Mouse (Mus musculus) layer of hippocampus, postnatal 36 days (tissue): ENCODE measurements around the gene Zkscan1. TPM values are rescaled to one million over a fixed set of nuclear protein-coding genes. Genes with fewer than 3 reads are reported as not detected.
A peak's percentile ranks its signal among the peaks of the same experiment; 100 is the strongest.

ENCODE experiments used
- DNase-seq, 2 experiments: peaks; one replicate each; pipeline ENCODE4 v3.0.0; 2022
- total RNA-seq, 2 experiments: library from RNA; stranded (reverse); gene quantifications; 2 replicates each; pipeline ENCODE4 v1.2.3; 2021

Gene Zkscan1
- total RNA-seq, 2 experiments from 2014 or later: 41.5 to 41.9 TPM

DNA sequence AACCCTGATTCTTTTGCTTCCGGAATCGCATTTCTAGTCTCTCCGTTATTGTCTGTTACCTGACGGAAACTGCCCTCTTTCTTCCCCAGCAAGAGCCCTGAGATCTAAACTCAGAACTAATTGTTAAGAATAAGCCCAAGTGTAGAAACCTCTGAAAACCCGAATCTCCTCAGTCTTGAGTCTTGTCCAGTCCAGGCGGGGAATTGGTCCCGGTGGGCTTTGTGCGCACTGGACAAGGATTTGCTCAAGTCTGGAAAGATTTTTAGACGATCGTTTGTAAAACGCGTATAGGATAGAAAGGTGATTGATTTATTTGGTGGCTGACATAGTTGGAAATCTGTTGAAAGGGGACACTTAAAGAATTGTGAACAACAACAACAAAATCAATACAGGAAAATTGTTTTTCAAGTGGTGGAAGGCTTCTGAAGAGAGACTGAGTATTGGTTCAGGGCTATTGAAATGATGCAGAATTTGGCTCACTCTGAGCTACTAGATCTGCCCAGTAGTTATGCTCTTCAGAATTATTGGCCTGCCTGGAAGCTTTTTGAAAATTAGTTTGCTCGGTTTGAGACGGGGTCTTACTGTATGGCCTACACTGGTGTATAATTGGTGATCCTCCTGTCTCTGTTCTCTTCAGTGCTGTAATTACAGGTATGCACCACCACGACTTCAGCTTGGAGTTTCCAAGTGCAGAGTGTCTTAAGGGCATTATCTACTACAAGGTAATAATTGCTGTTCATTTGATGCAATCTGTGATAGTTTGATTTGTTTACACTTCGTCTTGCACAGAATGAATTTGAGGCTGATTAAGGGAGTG, 32.5 kb downstream of the Zkscan1 start:
- DNase-seq: no peak

DNA sequence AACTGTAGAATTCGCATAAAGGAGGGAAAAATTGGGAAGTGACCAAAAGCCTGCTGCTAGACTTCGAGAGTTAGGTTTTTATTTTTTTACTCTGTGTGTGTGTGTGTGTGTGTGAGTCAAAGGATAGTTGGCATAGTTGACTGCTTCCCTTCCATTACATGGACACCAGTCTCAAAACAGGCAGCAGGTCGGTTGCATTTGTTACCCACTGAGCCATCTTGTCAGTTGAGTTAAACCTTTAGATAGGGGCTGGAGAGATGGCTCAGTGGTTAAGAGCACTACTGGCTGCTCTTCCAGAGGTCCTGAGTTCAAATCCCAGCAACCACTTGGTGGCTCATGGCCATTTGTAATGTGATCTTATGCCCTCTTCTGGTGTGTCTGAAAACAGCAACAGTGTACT, 33.2 kb downstream of the Zkscan1 start:
- no peak for DNase-seq

- no peak for DNase-seq
These were observed 47.7 kb downstream of the Zkscan1 start for GRCm38 (mm10) chr5:138132425-138133064.

DNA sequence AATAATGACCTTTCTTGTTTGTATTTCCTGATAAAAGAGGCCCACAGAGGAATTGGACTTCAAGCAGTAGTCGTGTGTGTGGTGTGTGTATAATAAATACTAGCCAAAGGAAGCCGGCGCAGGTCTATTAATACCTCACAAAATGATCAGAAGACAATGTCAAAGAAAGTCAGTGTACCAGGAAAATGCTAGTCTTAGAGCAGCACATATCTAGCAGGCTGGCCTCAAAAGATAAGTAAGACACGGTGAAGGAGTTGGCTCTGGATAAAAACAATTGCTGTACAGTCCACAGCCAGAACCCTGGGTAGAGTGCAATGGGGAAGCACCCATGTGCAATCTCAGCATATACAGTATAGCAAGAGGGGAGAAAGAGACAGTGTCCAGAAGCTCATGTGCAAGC, 52.4 kb downstream of the Zkscan1 start:
- DNase-seq: no peak

DNA sequence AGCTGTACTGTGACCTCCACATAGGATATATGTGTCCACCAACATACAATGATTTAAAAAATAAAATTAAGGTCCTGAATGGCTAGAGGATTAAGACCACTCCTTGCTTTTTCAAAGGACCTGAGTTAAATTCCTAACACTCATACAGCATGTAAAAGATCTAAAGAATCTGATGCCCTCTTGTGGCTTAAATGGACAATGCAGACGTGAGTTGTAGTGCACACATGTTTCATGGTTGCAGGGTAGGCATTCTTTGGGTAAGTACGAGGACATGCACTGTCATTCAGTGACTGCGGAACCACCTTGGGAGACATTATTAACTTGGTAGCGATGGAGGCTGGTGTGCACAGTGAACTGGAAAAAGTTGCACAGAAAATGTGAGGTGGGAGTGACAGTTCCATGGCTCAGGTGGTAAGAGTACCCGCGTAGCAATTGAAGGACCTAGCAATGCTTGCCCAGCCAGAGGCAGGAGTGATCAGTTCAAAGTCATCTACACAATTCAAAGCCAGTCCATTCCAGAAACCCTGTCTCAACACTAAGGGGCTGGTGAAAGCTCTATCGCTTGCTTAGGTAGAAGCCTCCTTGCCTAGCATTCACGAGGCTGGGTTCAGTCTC, 53.2 kb downstream of the Zkscan1 start:
- DNase-seq: no peak

DNA sequence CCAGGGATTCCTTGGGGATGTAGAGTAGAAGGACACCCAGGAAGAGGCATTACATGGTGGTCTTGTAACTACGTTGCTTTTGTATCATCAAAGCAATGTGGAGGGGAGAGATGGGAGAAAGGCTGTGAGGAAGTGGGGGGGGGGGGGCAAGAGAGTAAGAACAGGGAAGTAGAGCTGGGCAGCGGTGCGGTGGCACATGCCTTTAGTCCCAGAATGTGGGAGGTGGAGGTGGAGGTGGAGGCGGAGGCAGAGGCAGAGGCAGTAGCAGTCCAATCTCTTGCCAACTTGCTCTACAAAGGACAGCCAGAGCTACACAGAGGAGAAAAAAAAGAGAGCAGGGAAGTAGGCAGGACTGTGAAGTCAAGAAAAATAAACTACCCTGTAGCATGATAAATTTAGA, 53.7 kb downstream of the Zkscan1 start:
- DNase-seq: no peak

- DNase-seq: no peak
These were observed 69.5 kb downstream of the Zkscan1 start for GRCm38 (mm10) chr5:138154390-138154789.

DNA sequence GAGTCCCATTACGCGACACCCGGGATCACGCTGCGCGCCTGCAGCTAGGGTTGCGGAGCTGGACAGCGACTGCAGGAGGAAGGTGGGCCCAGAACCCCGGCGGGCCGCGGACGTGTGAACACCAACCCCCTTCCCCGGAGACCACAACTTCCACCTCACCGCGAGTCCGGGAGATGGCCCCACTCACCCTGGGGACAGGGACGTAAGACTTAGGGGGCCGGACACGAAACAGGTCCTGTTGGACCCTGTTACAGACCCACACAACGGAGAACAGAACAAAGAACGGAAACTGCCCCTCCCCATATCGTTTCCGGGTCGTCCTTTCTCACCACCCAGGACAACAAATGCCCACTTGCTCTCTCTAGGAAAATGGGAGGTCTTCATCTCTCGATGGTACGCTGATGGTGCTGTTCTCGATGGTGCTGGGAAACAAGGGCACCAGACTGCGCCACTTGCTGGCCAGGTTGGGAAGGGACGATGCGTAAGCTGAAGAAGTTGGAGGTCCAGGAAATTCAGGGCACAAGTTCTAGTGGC, 70.6 kb downstream of the Zkscan1 start, which contains the start of gene Zfp113:
Gene Zfp113, minus strand, starts transcription at position 302 of the 534 bp plus-strand sequence.
- peak; percentile 85 to 89 for DNase-seq

Other genes starting within 250 kb of the Zkscan1 start
- gene Pilra, start 248.8 kb upstream of the Zkscan1 start, total RNA-seq: 1 to 10 TPM in 1 of 2 experiments, under 1 TPM in 1; 0.67 to 1.3 TPM
- not detected for gene Pilrb1, start 227.0 kb upstream of the Zkscan1 start, total RNA-seq
- not detected for gene Pilrb2, start 213.3 kb upstream of the Zkscan1 start, total RNA-seq
- under 1 TPM in 1 of 2 experiments, not detected in 1; 0.25 TPM for gene Cyp3a13, start 163.5 kb upstream of the Zkscan1 start, total RNA-seq
- 10 to 100 TPM; 26.5 to 31.6 TPM for gene Gjc3, start 122.0 kb upstream of the Zkscan1 start, total RNA-seq
- gene Azgp1, start 103.6 kb upstream of the Zkscan1 start, total RNA-seq: not detected
- not detected for gene Smok3a, start 63.8 kb upstream of the Zkscan1 start, total RNA-seq
- gene Smok3b, start 63.7 kb upstream of the Zkscan1 start, total RNA-seq: not detected
- gene Smok3c, start 31.9 kb upstream of the Zkscan1 start, total RNA-seq: not detected
- 10 to 100 TPM; 14.5 to 15.2 TPM for gene Zscan21, start 31.8 kb downstream of the Zkscan1 start, total RNA-seq
- 10 to 100 TPM; 14.0 to 14.5 TPM for gene Zfp113, start 70.7 kb downstream of the Zkscan1 start, total RNA-seq
- gene Cops6, start 76.0 kb downstream of the Zkscan1 start, total RNA-seq: 100 to 1,000 TPM; 136 to 139 TPM
- gene Ap4m1, start 86.9 kb downstream of the Zkscan1 start, total RNA-seq: 10 to 100 TPM; 19.3 to 29.6 TPM
- 10 to 100 TPM; 14.5 to 17.4 TPM for gene Mcm7, start 87.3 kb downstream of the Zkscan1 start, total RNA-seq
- gene Taf6, start 102.4 kb downstream of the Zkscan1 start, total RNA-seq: 10 to 100 TPM; 37.9 to 44.4 TPM
- 10 to 100 TPM; 15.0 to 16.8 TPM for gene Cnpy4, start 102.4 kb downstream of the Zkscan1 start, total RNA-seq
- 1 to 10 TPM; 8.2 to 8.6 TPM for gene Mblac1, start 109.2 kb downstream of the Zkscan1 start, total RNA-seq
- under 1 TPM in 1 of 2 experiments, not detected in 1; 0.25 TPM for gene Nxpe5, start 140.8 kb downstream of the Zkscan1 start, total RNA-seq
- gene Lamtor4, start 170.4 kb downstream of the Zkscan1 start, total RNA-seq: 10 to 100 TPM; 54.5 to 58.7 TPM
- gene BC037034, start 178.9 kb downstream of the Zkscan1 start, total RNA-seq: 10 to 100 TPM; 70.0 to 73.7 TPM
- 1 to 10 TPM; 3.2 to 3.7 TPM for gene Gal3st4, start 187.8 kb downstream of the Zkscan1 start, total RNA-seq
- gene Gm43720, start 194.9 kb downstream of the Zkscan1 start, total RNA-seq: not detected
- 1 to 10 TPM; 2.1 to 3.1 TPM for gene Gpc2, start 194.9 kb downstream of the Zkscan1 start, total RNA-seq
- 1 to 10 TPM in 1 of 2 experiments, under 1 TPM in 1; 0.77 to 1.3 TPM for gene Stag3, start 195.2 kb downstream of the Zkscan1 start, total RNA-seq